9 mouse cellular contexts compared by ENCODE assay signal in the genomic region with DNA sequence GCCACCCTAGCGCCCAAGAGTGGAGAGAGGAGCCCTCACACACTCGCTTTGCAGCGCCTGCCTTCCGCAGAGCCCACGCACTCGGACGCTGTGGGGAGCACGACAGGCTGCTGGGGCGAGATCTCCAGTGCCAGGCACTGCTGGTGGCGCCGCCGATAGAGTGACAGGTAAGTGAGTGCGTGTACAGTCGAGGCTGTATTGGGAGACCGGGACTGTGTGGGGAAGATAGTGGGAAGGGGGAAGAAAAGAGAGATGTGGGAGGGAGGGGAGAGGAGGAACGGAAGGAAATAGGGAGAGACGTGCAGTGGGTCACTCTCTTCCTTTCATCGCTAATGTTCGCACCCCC. TPM values are rescaled to one million over a fixed set of nuclear protein-coding genes. Genes with fewer than 3 reads are reported as not detected.
DNase-seq lines count a peak whose midpoint lies in the region; ATAC-seq and TF ChIP-seq lines count a peak whose summit lies in the region.
"Had no signal": no experiment of that assay in that cellular context is flagged by ENCODE, and none has a peak within 500 bp of the region (broad histone marks: within the 10 kb centered on the region; RNA-seq: fewer than 3 reads in every experiment).

A gene (plus strand): TSS at position 76 of the 346 bp plus-strand sequence.

- ATAC-seq in heart, embryonic 12.5 days (ENCODE audit: insufficient number of reproducible peaks, low FRiP score), result no peak
- peak; percentile 75 for ATAC-seq in forebrain, embryonic 15.5 days (replicated peaks)
- ATAC-seq in midbrain, embryonic 12.5 days (ENCODE audit: low FRiP score, low read depth), result 0 out of 2 replicates have a peak, but pooled peaks have one; percentile 19

- H3K4me1 ChIP-seq in heart, embryonic 12.5 days (replicated peaks), result peaks cover 14% of the 10 kb centered on the region
- H3K4me1 ChIP-seq in E14TG2a.4 (replicated peaks; ENCODE audit: low read depth, low read length), result peaks cover 33% of the 10 kb centered on the region
- H3K4me1 ChIP-seq in forebrain, embryonic 15.5 days, result peaks cover 26% of the 10 kb centered on the region
- H3K4me1 ChIP-seq in midbrain, embryonic 12.5 days, result peaks cover 15% of the 10 kb centered on the region
- H3K4me1 ChIP-seq: liver, embryonic 15.5 days had no signal

- H3K27me3 ChIP-seq in heart, embryonic 12.5 days (replicated peaks), result peaks cover 57% of the 10 kb centered on the region
- H3K27me3 ChIP-seq in E14TG2a.4 (ENCODE audit: insufficient read depth, low read length), result peaks cover 78% of the 10 kb centered on the region
- H3K27me3 ChIP-seq in forebrain, embryonic 15.5 days, result peaks cover 49% of the 10 kb centered on the region
- peaks cover 58% of the 10 kb centered on the region for H3K27me3 ChIP-seq in midbrain, embryonic 12.5 days

- no peak for DNase-seq in heart, postnatal 14 days
- no peak for DNase-seq in gastrocnemius, postnatal 14 days
- no peak for DNase-seq in adrenal gland, postnatal 14 days
- no peak for DNase-seq in B cell, adult 2 months

- peak within 1 kb of the TSS; percentile 27 for H3K4me3 ChIP-seq in heart, embryonic 12.5 days
- H3K4me3 ChIP-seq in E14TG2a.4 (replicated peaks; ENCODE audit: low read length), result peak within 1 kb of the TSS; percentile 76
- H3K4me3 ChIP-seq in forebrain, embryonic 15.5 days, result peak within 1 kb of the TSS; percentile 45
- peak within 1 kb of the TSS; percentile 44 for H3K4me3 ChIP-seq in midbrain, embryonic 12.5 days
- H3K4me3 ChIP-seq: liver, embryonic 15.5 days had no signal

- H3K9me3 ChIP-seq in heart, embryonic 12.5 days (replicated peaks), result no peaks in the 10 kb centered on the region
- H3K9me3 ChIP-seq in E14TG2a.4 (ENCODE audit: low read length), result no peaks in the 10 kb centered on the region
- H3K9me3 ChIP-seq in forebrain, embryonic 15.5 days, result no peaks in the 10 kb centered on the region
- no peaks in the 10 kb centered on the region for H3K9me3 ChIP-seq in midbrain, embryonic 12.5 days
- H3K9me3 ChIP-seq: liver, embryonic 15.5 days had no signal

- H3K36me3 ChIP-seq in heart, embryonic 12.5 days, result no peaks in the 10 kb centered on the region
- no peaks in the 10 kb centered on the region for H3K36me3 ChIP-seq in E14TG2a.4 (ENCODE audit: insufficient read depth, low read length)
- H3K36me3 ChIP-seq in forebrain, embryonic 15.5 days, result no peaks in the 10 kb centered on the region
- H3K36me3 ChIP-seq in midbrain, embryonic 12.5 days, result no peaks in the 10 kb centered on the region
- H3K36me3 ChIP-seq: liver, embryonic 15.5 days had no signal

- H3K27ac ChIP-seq in heart, embryonic 12.5 days (ENCODE audit: poor library complexity, severe bottlenecking), result no peak within 1 kb of the TSS
- no peak within 1 kb of the TSS for H3K27ac ChIP-seq in forebrain, embryonic 15.5 days (replicated peaks)
- H3K27ac ChIP-seq in midbrain, embryonic 12.5 days (replicated peaks), result no peak within 1 kb of the TSS
- H3K27ac ChIP-seq: liver, embryonic 15.5 days had no signal

- intact Hi-C loops in heart, postnatal 14 days (cut with DNase I), result no loop called here
- intact Hi-C loops in gastrocnemius, postnatal 14 days (cut with DNase I; ENCODE audit: low total_unique reads), result no loop called here

- no peak for TF ChIP-seq CTCF in E14TG2a.4 (conservative IDR thresholded peaks at IDR 0.05; ENCODE audit: low read length)

- 2% methylated on average over 19 of the region's 19 CpGs for WGBS in heart, embryonic 12.5 days
- under 1% methylated on average over 17 of the region's 19 CpGs for WGBS in forebrain, embryonic 15.5 days
- 2% methylated on average over 19 of the region's 19 CpGs for WGBS in midbrain, embryonic 12.5 days

- H3K4me2 ChIP-seq in heart, embryonic 12.5 days, result peak within 1 kb of the TSS; percentile 53
- peak within 1 kb of the TSS; percentile 91 for H3K4me2 ChIP-seq in forebrain, embryonic 15.5 days (replicated peaks)
- H3K4me2 ChIP-seq in midbrain, embryonic 12.5 days (replicated peaks), result peak within 1 kb of the TSS; percentile 80
- H3K4me2 ChIP-seq: liver, embryonic 15.5 days had no signal

- H3K9ac ChIP-seq in heart, embryonic 12.5 days, result no peak within 1 kb of the TSS
- peak within 1 kb of the TSS; percentile 33 for H3K9ac ChIP-seq in forebrain, embryonic 15.5 days (replicated peaks)
- peak within 1 kb of the TSS; percentile 28; the same call in 1 of the 2 replicates for H3K9ac ChIP-seq in midbrain, embryonic 12.5 days (replicated peaks)
- H3K9ac ChIP-seq: liver, embryonic 15.5 days had no signal

RNA-seq across cellular contexts. Expression of the gene that starts here (rescaled TPM):
- polyA plus RNA-seq in heart, embryonic 12.5 days (2016; fragmentation: Nextera tagmentation; extraction: Ambion mirVana), result not detected in 2 replicates
- not detected for total RNA-seq in heart, postnatal 14 days (2021)
- polyA plus RNA-seq in forebrain, embryonic 15.5 days (2015; fragmentation: Nextera tagmentation; extraction: Ambion mirVana), result 0.05 TPM in 1 of 2 replicates, not detected in the other
- 0.14 TPM in 1 of 2 replicates, not detected in the other for polyA plus RNA-seq in midbrain, embryonic 12.5 days (2016; fragmentation: Nextera tagmentation; extraction: Ambion mirVana)
- total RNA-seq in gastrocnemius, postnatal 14 days (2021), result not detected
- not detected in 2 replicates for total RNA-seq in adrenal gland, postnatal 14 days (2021)
- polyA plus RNA-seq: liver, embryonic 15.5 days had no signal

Comparison
In these comparisons a context has a peak if more than half of its experiments do, and no peak if none do; other contexts are left out.
1. Peak in ATAC-seq, H3K4me3 ChIP-seq, H3K9ac ChIP-seq and H3K4me2 ChIP-seq in forebrain, embryonic 15.5 days; RNA of the gene not detected or under 1 TPM.
2. Peak in ATAC-seq, H3K4me3 ChIP-seq, H3K9ac ChIP-seq and H3K4me2 ChIP-seq in midbrain, embryonic 12.5 days; RNA of the gene not detected or under 1 TPM.